In genomic region chr17:31570321-31570925, GRCm38 (mm10) we compare ENCODE assay signal across 8 mouse cellular contexts. TPM values are rescaled to one million over a fixed set of nuclear protein-coding genes. Genes with fewer than 3 reads are reported as not detected.
DNase-seq lines count a peak whose midpoint lies in the region; ATAC-seq and TF ChIP-seq lines count a peak whose summit lies in the region.

No protein-coding gene starts in this region.

- H3K9ac ChIP-seq in heart, embryonic 15.5 days = no peak overlapping the region
- H3K9ac ChIP-seq in limb, embryonic 13.5 days = no peak overlapping the region

- H3K36me3 ChIP-seq in heart, embryonic 15.5 days = no peaks in the 10 kb centered on the region
- no peaks in the 10 kb centered on the region for H3K36me3 ChIP-seq in thymus, adult 2 months (ENCODE audit: control insufficient read depth, insufficient read depth, low read length)
- peaks cover under 1% of the 10 kb centered on the region; the same call in 1 of the 2 replicates for H3K36me3 ChIP-seq in limb, embryonic 13.5 days

- H3K4me1 ChIP-seq in heart, embryonic 15.5 days (replicated peaks) = peaks cover 51% of the 10 kb centered on the region
- H3K4me1 ChIP-seq in thymus, adult 2 months (replicated peaks; ENCODE audit: control insufficient read depth, insufficient read depth, low read length) = peaks cover 13% of the 10 kb centered on the region
- H3K4me1 ChIP-seq in limb, embryonic 13.5 days = peaks cover 25% of the 10 kb centered on the region

- WGBS in heart, embryonic 15.5 days = 65% methylated on average over 9 of the region's 9 CpGs
- 92% methylated on average over 9 of the region's 9 CpGs for WGBS in thymus, adult 2 months
- 89% methylated on average over 9 of the region's 9 CpGs for WGBS in limb, embryonic 13.5 days

- no peaks in the 10 kb centered on the region for H3K9me3 ChIP-seq in heart, embryonic 15.5 days (replicated peaks)
- H3K9me3 ChIP-seq in limb, embryonic 13.5 days = no peaks in the 10 kb centered on the region

- no peaks in the 10 kb centered on the region for H3K27me3 ChIP-seq in heart, embryonic 15.5 days
- H3K27me3 ChIP-seq in thymus, adult 2 months (ENCODE audit: control insufficient read depth, insufficient read depth, low read length) = no peaks in the 10 kb centered on the region
- no peaks in the 10 kb centered on the region for H3K27me3 ChIP-seq in limb, embryonic 13.5 days

- TF ChIP-seq POLR2A in thymus, adult 2 months (IDR thresholded peaks at IDR 0.05; ENCODE audit: control insufficient read depth, extremely low read depth, insufficient read depth, low read length, poor library complexity) = no peak

- TF ChIP-seq CTCF in thymus, adult 2 months (IDR thresholded peaks at IDR 0.05; ENCODE audit: borderline replicate concordance, control insufficient read depth, extremely low read depth, insufficient read depth, low read length, poor library complexity) = no peak

- intact Hi-C loops in heart, postnatal 14 days (cut with DNase I) = no loop called here

- no peak for DNase-seq in heart, postnatal 14 days
- peak; percentile 30 for DNase-seq in thymus, postnatal 0 days (ENCODE audit: low spot score)
- no peak for DNase-seq in thymus, adult 2 months
- DNase-seq in embryo, embryonic 11 days = peak; percentile 35
- DNase-seq in layer of hippocampus, adult 18-20 months (ENCODE audit: low spot score in 2 of 2) = no peak

- no peak overlapping the region for H3K4me3 ChIP-seq in heart, embryonic 15.5 days
- no peak overlapping the region for H3K4me3 ChIP-seq in thymus, adult 2 months (ENCODE audit: control insufficient read depth, insufficient read depth, low read length)
- no peak overlapping the region for H3K4me3 ChIP-seq in limb, embryonic 13.5 days

- ATAC-seq in heart, embryonic 15.5 days (replicated peaks; ENCODE audit: insufficient number of reproducible peaks, insufficient read depth, low FRiP score, low read depth) = peak; percentile 75
- ATAC-seq in limb, embryonic 13.5 days (ENCODE audit: low FRiP score, low read depth) = peak; percentile 80; the same call in 1 of the 2 replicates
- no peak for ATAC-seq in megakaryocyte progenitor cell, adult 5-6 weeks (replicated peaks; ENCODE audit: poor library complexity)

- H3K27ac ChIP-seq in heart, embryonic 15.5 days = peak overlapping the region; percentile 22
- H3K27ac ChIP-seq in thymus, adult 2 months (ENCODE audit: control insufficient read depth, insufficient read depth, low read length) = no peak overlapping the region
- H3K27ac ChIP-seq in limb, embryonic 13.5 days = no peak overlapping the region

- H3K4me2 ChIP-seq in heart, embryonic 15.5 days = no peak overlapping the region
- H3K4me2 ChIP-seq in limb, embryonic 13.5 days (replicated peaks) = no peak overlapping the region

RNA-seq across cellular contexts. Expression of gene Pknox1, which starts 5.9 kb away (rescaled TPM):
- 14.0 and 19.9 TPM in 2 replicates for polyA plus RNA-seq in heart, embryonic 15.5 days (2015; fragmentation: Nextera tagmentation; extraction: Ambion mirVana)
- total RNA-seq in heart, postnatal 14 days (2021) = 10 to 100 TPM; 11.6 to 15.0 TPM
- polyA plus RNA-seq in thymus, postnatal 0 days (2015; fragmentation: Nextera tagmentation; extraction: Ambion mirVana) = 30.6 and 31.9 TPM in 2 replicates
- polyA plus RNA-seq in thymus, adult 2 months (2012; rRNA removed) = 73.6 and 80.5 TPM in 2 replicates
- 30.4 and 37.7 TPM in 2 replicates for polyA plus RNA-seq in limb, embryonic 13.5 days (2015; fragmentation: Nextera tagmentation; extraction: Ambion mirVana)
- 10 to 100 TPM; 10.3 to 15.0 TPM for total RNA-seq in layer of hippocampus, adult 18-20 months (2021)
- 15.0 and 18.9 TPM in 2 replicates for total RNA-seq in megakaryocyte progenitor cell, adult 5-6 weeks (2015)
- 19.8 and 21.2 TPM in 2 replicates for total RNA-seq in megakaryocyte progenitor cell, adult 5-6 weeks (2017)

RNA-seq across cellular contexts. Expression of gene Ndufv3, which starts 50.5 kb away (rescaled TPM):
- polyA plus RNA-seq in heart, embryonic 15.5 days (2015; fragmentation: Nextera tagmentation; extraction: Ambion mirVana) = 512 and 629 TPM in 2 replicates
- 1,000 to 10,000 TPM; 1,261 to 1,328 TPM for total RNA-seq in heart, postnatal 14 days (2021)
- 425 and 444 TPM in 2 replicates for polyA plus RNA-seq in thymus, postnatal 0 days (2015; fragmentation: Nextera tagmentation; extraction: Ambion mirVana)
- polyA plus RNA-seq in thymus, adult 2 months (2012; rRNA removed) = 122 and 128 TPM in 2 replicates
- 239 and 242 TPM in 2 replicates for polyA plus RNA-seq in limb, embryonic 13.5 days (2015; fragmentation: Nextera tagmentation; extraction: Ambion mirVana)
- total RNA-seq in layer of hippocampus, adult 18-20 months (2021) = 100 to 1,000 TPM; 245 to 254 TPM
- total RNA-seq in megakaryocyte progenitor cell, adult 5-6 weeks (2015) = 120 and 129 TPM in 2 replicates
- 209 and 291 TPM in 2 replicates for total RNA-seq in megakaryocyte progenitor cell, adult 5-6 weeks (2017)

RNA-seq across cellular contexts. Expression of gene Wdr4, which starts 50.6 kb away (rescaled TPM):
- polyA plus RNA-seq in heart, embryonic 15.5 days (2015; fragmentation: Nextera tagmentation; extraction: Ambion mirVana) = 16.7 and 26.0 TPM in 2 replicates
- 1 to 10 TPM; 5.6 to 9.2 TPM for total RNA-seq in heart, postnatal 14 days (2021)
- 23.9 and 24.7 TPM in 2 replicates for polyA plus RNA-seq in thymus, postnatal 0 days (2015; fragmentation: Nextera tagmentation; extraction: Ambion mirVana)
- polyA plus RNA-seq in thymus, adult 2 months (2012; rRNA removed) = 36.5 and 39.1 TPM in 2 replicates
- 38.3 and 41.4 TPM in 2 replicates for polyA plus RNA-seq in limb, embryonic 13.5 days (2015; fragmentation: Nextera tagmentation; extraction: Ambion mirVana)
- total RNA-seq in layer of hippocampus, adult 18-20 months (2021) = 10 to 100 TPM; 22.1 to 25.0 TPM
- 8.8 and 9.3 TPM in 2 replicates for total RNA-seq in megakaryocyte progenitor cell, adult 5-6 weeks (2015)
- total RNA-seq in megakaryocyte progenitor cell, adult 5-6 weeks (2017) = 20.5 and 21.9 TPM in 2 replicates

Comparison
In these comparisons a context has a peak if more than half of its experiments do, and no peak if none do; other contexts are left out.
1. DNase-seq: peak in thymus, postnatal 0 days (single experiment) and embryo, embryonic 11 days (single experiment); none in heart, postnatal 14 days (0 of 2), thymus, adult 2 months (single experiment) and layer of hippocampus, adult 18-20 months (0 of 2).